Mouse (Mus musculus) liver, adult 2 months (tissue): Measurements from ENCODE around the gene Gnb3.

Experiments used
- CTCF ChIP-seq: fragments of 200-500 bp; IDR thresholded peaks from 2 replicates; pipeline ENCODE4 v1.5.1; 2011; ENCODE audit warnings: low read depth, low read length, control low read depth
- POLR2A ChIP-seq: fragments of 200-500 bp; IDR thresholded peaks from 2 replicates; pipeline ENCODE4 v1.6.1; 2011; ENCODE audit warnings: low read length, control low read depth; ENCODE audit not compliant: insufficient read depth; ENCODE audit errors: extremely low read depth

GRCm38 (mm10) chr6:124831649-124832048 is 8.4 kb downstream of the Gnb3 start:
- TF ChIP-seq CTCF (no peak), POLR2A (no peak)
